Mouse (Mus musculus) G1E (cell line): ENCODE results near the gene 2610507B11Rik.

Experiments used
- CTCF ChIP-seq: IDR thresholded peaks from 2 replicates; pipeline ENCODE4 v1.5.1; 2012; ENCODE audit warnings: low read depth, low read length, inconsistent platforms, mixed read lengths
- GATA1 ChIP-seq: IDR thresholded peaks from 2 replicates; pipeline ENCODE4 v1.6.1; 2012; ENCODE audit warnings: borderline replicate concordance, low read length, inconsistent platforms, mixed read lengths
- GATA2 ChIP-seq: IDR thresholded peaks from 2 replicates; pipeline ENCODE4 v1.6.1; 2012; ENCODE audit warnings: low read depth, low read length, inconsistent platforms, borderline replicate concordance
- POLR2AphosphoS5 ChIP-seq: IDR thresholded peaks from 2 replicates; pipeline ENCODE4 v1.6.1; 2012; ENCODE audit warnings: low read depth, low read length, inconsistent platforms; ENCODE audit not compliant: insufficient replicate concordance
- TAL1 ChIP-seq: conservative IDR thresholded peaks from 2 replicates; pipeline ENCODE4 v1.6.1; 2012; ENCODE audit warnings: low read depth, low read length, inconsistent platforms, mixed read lengths

DNA sequence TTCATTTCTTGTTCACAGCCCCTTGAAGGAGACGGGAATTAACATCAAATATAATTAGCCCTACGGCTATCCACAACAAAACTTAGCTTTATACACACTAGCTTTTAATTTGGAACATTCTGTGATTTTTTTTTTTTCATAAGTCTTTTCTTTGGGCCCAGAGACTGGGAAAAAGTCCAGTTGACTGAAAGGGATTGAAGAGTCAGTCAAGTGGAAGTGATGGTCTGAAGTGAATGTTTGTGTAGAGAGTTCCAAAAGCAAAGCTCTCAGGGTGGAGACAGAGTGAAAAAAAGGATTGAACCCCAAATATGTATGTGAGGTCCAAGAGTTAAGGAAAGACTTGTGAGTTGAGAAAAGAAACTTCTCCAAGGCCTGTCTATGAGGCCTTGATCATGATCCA is 56.9 kb downstream of the 2610507B11Rik start:
- TF ChIP-seq CTCF (no peak), TAL1 (no peak), GATA1 (no peak), POLR2AphosphoS5 (no peak), GATA2 (no peak)
